Mouse (Mus musculus) midbrain, embryonic 11.5 days (tissue): ENCODE results near the gene Cnot2. TPM values are rescaled to one million over a fixed set of nuclear protein-coding genes. Genes with fewer than 3 reads are reported as not detected.

ENCODE experiments used
- ATAC-seq: fragments of 200-750 bp; cut with Nextera tagmentation; 2 replicates; pipeline ENCODE4 v1.8.0; 2017; ENCODE audit warnings: moderate TSS enrichment, moderate library complexity; ENCODE audit not compliant: low FRiP score
- DNase-seq: peaks from one replicate; pipeline ENCODE4 v3.0.0; 2015; ENCODE audit warnings: low spot score; ENCODE audit errors: missing footprints
- H3K27ac ChIP-seq: fragments of 300-500 bp; sonication (generic); 2 replicates; pipeline ENCODE4 v1.5.1; 2014; ENCODE audit warnings: low read depth, low read length
- H3K27me3 ChIP-seq: fragments of 300-500 bp; sonication (generic); 2 replicates; pipeline ENCODE4 v1.6.1; 2014; ENCODE audit warnings: mild to moderate bottlenecking, low read length, moderate library complexity, mixed read lengths; ENCODE audit not compliant: control insufficient read depth, insufficient read depth
- H3K36me3 ChIP-seq: fragments of 300-500 bp; sonication (generic); 2 replicates; pipeline ENCODE4 v1.6.1; 2014; ENCODE audit warnings: mild to moderate bottlenecking, low read length, moderate library complexity, mixed read lengths; ENCODE audit not compliant: control insufficient read depth, insufficient read depth
- H3K4me1 ChIP-seq: fragments of 300-500 bp; sonication (generic); 2 replicates; pipeline ENCODE4 v1.6.1; 2014; ENCODE audit warnings: low read length; ENCODE audit not compliant: control insufficient read depth, insufficient read depth
- H3K4me2 ChIP-seq: fragments of 300-500 bp; sonication (generic); 2 replicates; pipeline ENCODE4 v1.6.1; 2014; ENCODE audit warnings: mild to moderate bottlenecking, moderate library complexity
- H3K4me3 ChIP-seq: fragments of 300-500 bp; sonication (generic); 2 replicates; pipeline ENCODE4 v1.5.1; 2014; ENCODE audit warnings: low read depth, low read length
- H3K9ac ChIP-seq: fragments of 300-500 bp; sonication (generic); 2 replicates; pipeline ENCODE4 v1.6.1; 2014; ENCODE audit warnings: low read length
- H3K9me3 ChIP-seq: fragments of 300-500 bp; sonication (generic); 2 replicates; pipeline ENCODE4 v1.6.1; 2016; ENCODE audit warnings: low read length; ENCODE audit not compliant: control insufficient read depth
- WGBS: fragments of 180-500 bp; shearing (Covaris S2); extraction: QIAGEN DNeasy Blood & Tissue Kit; methylation state at CpG from one replicate; pipeline ENCODE4 v1.1.7; 2014; 5-methylcytosine and 5-hydroxymethylcytosine counted together
- polyA plus RNA-seq: library from polyadenylated mRNA; unstranded; fragments of >200 nt; fragmentation: Nextera tagmentation; extraction: Ambion mirVana; gene quantifications from 2 replicates; pipeline ENCODE4 v1.2.1, GENCODE M21; 2014

Cnot2 gene
- polyA plus RNA-seq, 1 experiment from 2014 or later, result 145 TPM

- Histone ChIP-seq H3K27ac (no peak overlapping the region), H3K4me3 (no peak overlapping the region), H3K27me3 (no peaks in the 10 kb centered on the region), H3K4me2 (no peak overlapping the region), H3K9me3 (no peaks in the 10 kb centered on the region), H3K9ac (no peak overlapping the region), H3K36me3 (no peaks in the 10 kb centered on the region), H3K4me1 (no peaks in the 10 kb centered on the region; the same call in 1 of the 2 replicates)
- ATAC-seq (no peak), DNase-seq (no peak)
- WGBS, result 29% methylated on average over 4 of the region's 4 CpGs
Measured at GRCm38 (mm10) chr10:116547958-116548357, 33.4 kb downstream of the Cnot2 start.

GRCm38 (mm10) chr10:116546177-116546576, 35.1 kb downstream of the Cnot2 start:
- H3K27me3 ChIP-seq, result no peaks in the 10 kb centered on the region
- ATAC-seq (no peak), DNase-seq (no peak)
- WGBS, result 94% methylated on average over 3 of the region's 3 CpGs
- no peaks in the 10 kb centered on the region for H3K36me3 ChIP-seq
- H3K4me2 ChIP-seq, result no peak overlapping the region
- no peaks in the 10 kb centered on the region; the same call in 1 of the 2 replicates for H3K4me1 ChIP-seq
- no peaks in the 10 kb centered on the region for H3K9me3 ChIP-seq
- H3K9ac ChIP-seq, result no peak overlapping the region
- H3K4me3 ChIP-seq, result no peak overlapping the region
- H3K27ac ChIP-seq, result no peak overlapping the region

- Histone ChIP-seq H3K9me3 (no peaks in the 10 kb centered on the region), H3K4me3 (no peak overlapping the region), H3K9ac (no peak overlapping the region), H3K4me1 (no peaks in the 10 kb centered on the region), H3K27me3 (no peaks in the 10 kb centered on the region), H3K36me3 (no peaks in the 10 kb centered on the region), H3K4me2 (no peak overlapping the region), H3K27ac (no peak overlapping the region)
- ATAC-seq (no peak), DNase-seq (no peak)
- 95% methylated on average over 1 of the region's 1 CpGs for WGBS
Measured at GRCm38 (mm10) chr10:116543061-116543460, 38.2 kb downstream of the Cnot2 start.

GRCm38 (mm10) chr10:116540750-116541149, 40.6 kb downstream of the Cnot2 start:
- DNase-seq (no peak), ATAC-seq (no peak)

GRCm38 (mm10) chr10:116537495-116537894, 43.8 kb downstream of the Cnot2 start:
- no peaks in the 10 kb centered on the region for H3K9me3 ChIP-seq
- no peak overlapping the region for H3K27ac ChIP-seq
- peaks cover 8% of the 10 kb centered on the region for H3K4me1 ChIP-seq
- no peaks in the 10 kb centered on the region for H3K27me3 ChIP-seq
- WGBS, result 95% methylated on average over 3 of the region's 3 CpGs
- DNase-seq (no peak), ATAC-seq (no peak)
- no peak overlapping the region for H3K9ac ChIP-seq
- H3K4me3 ChIP-seq, result no peak overlapping the region
- no peak overlapping the region for H3K4me2 ChIP-seq
- H3K36me3 ChIP-seq, result no peaks in the 10 kb centered on the region

More at GRCm38 (mm10) chr10:116540750-116541149, 40.6 kb downstream of the Cnot2 start:
- H3K36me3 ChIP-seq, result no peaks in the 10 kb centered on the region
- H3K4me1 ChIP-seq, result no peaks in the 10 kb centered on the region
- no peak overlapping the region for H3K4me2 ChIP-seq
- no peak overlapping the region for H3K27ac ChIP-seq
- WGBS, result 68% methylated on average over 5 of the region's 5 CpGs
- H3K4me3 ChIP-seq, result no peak overlapping the region
- H3K9me3 ChIP-seq, result no peaks in the 10 kb centered on the region
- no peak overlapping the region for H3K9ac ChIP-seq
- no peaks in the 10 kb centered on the region for H3K27me3 ChIP-seq

- Histone ChIP-seq H3K9ac (no peak overlapping the region), H3K9me3 (no peaks in the 10 kb centered on the region), H3K4me3 (no peak overlapping the region), H3K36me3 (no peaks in the 10 kb centered on the region), H3K27me3 (no peaks in the 10 kb centered on the region), H3K27ac (no peak overlapping the region), H3K4me1 (peaks cover 10% of the 10 kb centered on the region), H3K4me2 (no peak overlapping the region)
- ATAC-seq (peak; percentile 48; the same call in 1 of the 2 replicates), DNase-seq (peak; percentile 88)
- WGBS, result 11% methylated on average over 3 of the region's 3 CpGs
Measured at GRCm38 (mm10) chr10:116534278-116534677, 47.0 kb downstream of the Cnot2 start.

GRCm38 (mm10) chr10:116532561-116532960, 48.8 kb downstream of the Cnot2 start:
- Histone ChIP-seq H3K27me3 (no peaks in the 10 kb centered on the region), H3K4me2 (no peak overlapping the region), H3K4me3 (no peak overlapping the region), H3K9me3 (no peaks in the 10 kb centered on the region), H3K36me3 (no peaks in the 10 kb centered on the region), H3K9ac (no peak overlapping the region), H3K4me1 (peaks cover 10% of the 10 kb centered on the region), H3K27ac (no peak overlapping the region)
- DNase-seq (no peak), ATAC-seq (no peak)
- WGBS, result 86% methylated on average over 3 of the region's 3 CpGs

- Histone ChIP-seq H3K4me3 (no peak overlapping the region), H3K27me3 (no peaks in the 10 kb centered on the region), H3K4me1 (peaks cover 10% of the 10 kb centered on the region), H3K4me2 (no peak overlapping the region), H3K36me3 (no peaks in the 10 kb centered on the region), H3K9ac (no peak overlapping the region), H3K9me3 (no peaks in the 10 kb centered on the region), H3K27ac (no peak overlapping the region)
- no peak for ATAC-seq
- 94% methylated on average over 3 of the region's 3 CpGs for WGBS
- DNase-seq, result no peak
Measured at GRCm38 (mm10) chr10:116531063-116531462, 50.2 kb downstream of the Cnot2 start.

- WGBS, result 96% methylated on average over 1 of the region's 1 CpGs
- no peak for ATAC-seq
- H3K4me1 ChIP-seq, result peaks cover 2% of the 10 kb centered on the region; the same call in 1 of the 2 replicates
Measured at GRCm38 (mm10) chr10:116519588-116519987, 61.7 kb downstream of the Cnot2 start.

More at GRCm38 (mm10) chr10:116519588-116519987, 61.7 kb downstream of the Cnot2 start:
- H3K9ac ChIP-seq, result no peak overlapping the region
- no peak overlapping the region for H3K27ac ChIP-seq
- DNase-seq, result no peak
- H3K9me3 ChIP-seq, result no peaks in the 10 kb centered on the region
- H3K36me3 ChIP-seq, result no peaks in the 10 kb centered on the region
- no peaks in the 10 kb centered on the region for H3K27me3 ChIP-seq
- H3K4me3 ChIP-seq, result no peak overlapping the region
- no peak overlapping the region for H3K4me2 ChIP-seq
